Mouse (Mus musculus): ENCODE measurements around the gene Zdhhc1. TPM values are rescaled to one million over a fixed set of nuclear protein-coding genes. Genes with fewer than 3 reads are reported as not detected.
A peak's percentile ranks its signal among the peaks of the same experiment; 100 is the strongest.

Gene Zdhhc1
- polyA plus RNA-seq, 1 experiment from 2014 or later, result 33.1 TPM

DNA sequence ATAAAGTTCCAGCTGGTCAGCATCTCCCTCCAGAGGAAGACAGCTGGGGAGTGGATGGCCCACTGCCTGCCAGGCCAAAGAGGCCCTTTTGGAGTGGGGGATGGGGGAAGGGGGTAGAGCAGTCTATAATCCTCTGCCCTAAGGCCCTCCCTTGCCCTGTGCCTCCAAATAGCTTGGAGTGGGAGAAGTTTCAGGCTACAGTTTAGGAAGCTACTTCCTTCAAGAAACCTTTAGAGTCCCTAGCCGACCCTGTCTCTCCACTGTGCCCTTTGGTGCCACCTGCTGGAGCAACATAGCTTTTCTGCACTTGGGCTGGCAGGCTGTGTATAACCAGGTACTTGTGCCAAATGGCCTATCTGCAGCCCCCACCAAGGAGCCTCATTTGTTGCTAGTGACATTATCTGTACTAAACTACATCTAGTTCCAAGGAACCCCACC, 37.2 kb upstream of the Zdhhc1 start:
- Histone ChIP-seq H3K27ac (no peak overlapping the region), H3K27me3 (ENCODE audit: control insufficient read depth, insufficient read depth, low read length) (no peaks in the 10 kb centered on the region)

DNA sequence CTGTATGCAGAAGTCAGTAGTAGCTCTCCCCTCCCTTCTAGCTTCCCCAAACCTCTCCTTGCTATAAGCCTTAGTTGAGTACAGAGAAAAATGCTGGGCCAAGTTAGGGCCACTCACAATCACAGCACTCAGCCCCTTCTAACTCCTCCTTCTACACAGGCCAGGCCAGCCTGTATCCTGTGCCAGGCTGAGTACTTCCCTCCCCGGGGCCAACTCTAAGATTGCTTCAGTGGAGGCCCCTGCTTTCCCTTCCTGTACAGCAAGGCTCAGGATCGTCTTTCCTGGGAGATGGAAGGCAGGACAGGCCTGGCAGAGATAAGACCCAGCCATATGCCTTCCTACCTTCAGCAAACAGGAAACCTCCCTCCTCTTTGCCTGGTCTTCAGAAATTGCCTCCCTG, 36.7 kb upstream of the Zdhhc1 start:
- Histone ChIP-seq H3K4me1 (replicated peaks; ENCODE audit: control insufficient read depth, insufficient read depth, low read length) (no peaks in the 10 kb centered on the region), H3K27me3 (ENCODE audit: control insufficient read depth, insufficient read depth, low read length) (no peaks in the 10 kb centered on the region), H3K27ac (no peak overlapping the region), H3K4me3 (replicated peaks; ENCODE audit: low read length) (no peak overlapping the region), H3K9ac (no peak overlapping the region), H3K9me3 (ENCODE audit: control insufficient read depth, low read length) (no peaks in the 10 kb centered on the region), H3K36me3 (replicated peaks; ENCODE audit: control insufficient read depth, insufficient read depth) (peaks cover 62% of the 10 kb centered on the region), H3K4me2 (replicated peaks) (no peak overlapping the region)
- ATAC-seq (ENCODE audit: low FRiP score) (peak; percentile 47; the same call in 1 of the 2 replicates), DNase-seq (ENCODE audit: low spot score) (no peak)
- 63% methylated on average over 2 of the region's 2 CpGs for WGBS

More for the DNA sequence above, 37.2 kb upstream of the Zdhhc1 start:
- no peak overlapping the region for H3K4me3 ChIP-seq (replicated peaks; ENCODE audit: low read length)
- 0% methylated on average over 1 of the region's 1 CpGs for WGBS
- no peaks in the 10 kb centered on the region for H3K9me3 ChIP-seq (ENCODE audit: control insufficient read depth, low read length)
- DNase-seq (ENCODE audit: low spot score) (peak; percentile 79), ATAC-seq (ENCODE audit: low FRiP score) (peak; percentile 41; the same call in 1 of the 2 replicates)
- no peak overlapping the region for H3K9ac ChIP-seq
- no peaks in the 10 kb centered on the region for H3K4me1 ChIP-seq (replicated peaks; ENCODE audit: control insufficient read depth, insufficient read depth, low read length)
- H3K36me3 ChIP-seq (replicated peaks; ENCODE audit: control insufficient read depth, insufficient read depth), result peaks cover 62% of the 10 kb centered on the region
- H3K4me2 ChIP-seq (replicated peaks), result no peak overlapping the region

DNA sequence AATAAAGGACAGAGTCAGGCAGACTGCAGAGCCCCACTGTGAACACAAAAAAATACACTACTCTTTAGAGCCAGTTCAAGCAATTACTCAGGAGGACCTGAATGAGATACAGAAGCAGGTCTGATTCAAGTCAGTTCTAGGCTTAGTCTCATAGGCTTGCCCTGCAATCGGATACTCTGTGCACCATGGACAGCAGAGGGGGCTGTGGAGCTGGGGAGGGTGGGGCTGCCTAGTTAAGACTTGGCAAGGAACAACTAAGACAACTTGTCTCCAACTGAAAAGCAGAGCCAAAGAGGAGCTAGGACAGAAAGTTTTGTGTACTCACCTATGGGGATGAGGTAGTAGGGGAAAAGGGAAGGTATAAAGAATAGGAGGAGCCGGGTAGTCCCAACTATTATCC, 35.1 kb upstream of the Zdhhc1 start:
- Histone ChIP-seq H3K36me3 (replicated peaks; ENCODE audit: control insufficient read depth, insufficient read depth) (peaks cover 62% of the 10 kb centered on the region), H3K4me1 (replicated peaks; ENCODE audit: control insufficient read depth, insufficient read depth, low read length) (no peaks in the 10 kb centered on the region), H3K27me3 (ENCODE audit: control insufficient read depth, insufficient read depth, low read length) (no peaks in the 10 kb centered on the region), H3K4me2 (replicated peaks) (no peak overlapping the region), H3K9ac (no peak overlapping the region), H3K27ac (no peak overlapping the region), H3K4me3 (replicated peaks; ENCODE audit: low read length) (no peak overlapping the region), H3K9me3 (ENCODE audit: control insufficient read depth, low read length) (no peaks in the 10 kb centered on the region)
- WGBS, result 64% methylated on average over 2 of the region's 2 CpGs
- DNase-seq (ENCODE audit: low spot score) (no peak), ATAC-seq (ENCODE audit: low FRiP score) (no peak)

DNA sequence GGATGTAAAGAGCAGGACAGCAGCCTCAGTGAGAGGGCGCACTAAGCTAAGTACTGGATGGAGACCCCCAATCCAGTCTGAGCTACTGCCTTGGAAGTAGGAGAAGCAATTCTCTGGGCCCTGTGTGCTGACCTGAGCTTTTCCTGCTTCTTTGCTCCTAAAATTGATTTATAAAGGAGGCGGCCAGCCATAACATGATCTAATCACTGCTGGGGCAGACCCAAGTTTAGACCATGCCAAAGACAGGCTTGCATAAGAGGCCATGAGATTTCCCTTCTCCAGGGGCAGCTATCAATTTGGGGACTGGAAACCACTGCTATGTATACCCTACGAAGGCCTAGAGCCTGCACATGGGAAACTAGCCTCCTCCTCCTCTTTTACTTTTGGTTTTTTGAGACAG, 32.6 kb upstream of the Zdhhc1 start:
- 77% methylated on average over 3 of the region's 3 CpGs for WGBS
- peaks cover 58% of the 10 kb centered on the region for H3K36me3 ChIP-seq (replicated peaks; ENCODE audit: control insufficient read depth, insufficient read depth)
- H3K27ac ChIP-seq, result no peak overlapping the region

DNA sequence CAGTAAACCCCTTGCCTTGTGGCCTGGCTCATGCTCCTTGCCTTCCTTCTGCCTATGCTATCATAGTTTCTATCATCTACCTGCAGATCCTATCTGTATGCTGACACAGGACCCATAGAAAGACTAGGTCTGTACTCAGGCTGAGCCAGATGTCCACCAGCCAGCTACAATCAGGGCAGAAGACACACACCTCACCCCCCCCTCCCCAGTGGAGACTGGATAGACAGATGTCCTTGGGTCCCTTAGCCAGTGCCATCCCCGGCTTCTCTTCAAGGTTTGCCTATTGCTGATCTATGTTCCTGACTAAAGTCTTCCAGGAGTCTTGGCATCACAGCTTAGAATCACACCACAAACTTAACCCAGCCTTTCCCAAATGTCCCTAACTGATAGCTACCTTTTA, 31.5 kb upstream of the Zdhhc1 start:
- no peak overlapping the region for H3K27ac ChIP-seq
- no peaks in the 10 kb centered on the region for H3K27me3 ChIP-seq (ENCODE audit: control insufficient read depth, insufficient read depth, low read length)
- H3K9ac ChIP-seq, result no peak overlapping the region
- no peak overlapping the region for H3K4me3 ChIP-seq (replicated peaks; ENCODE audit: low read length)
- peaks cover 66% of the 10 kb centered on the region for H3K36me3 ChIP-seq (replicated peaks; ENCODE audit: control insufficient read depth, insufficient read depth)
- H3K4me1 ChIP-seq (replicated peaks; ENCODE audit: control insufficient read depth, insufficient read depth, low read length), result no peaks in the 10 kb centered on the region
- H3K4me2 ChIP-seq (replicated peaks), result no peak overlapping the region
- WGBS, result 95% methylated on average over 1 of the region's 1 CpGs
- no peak for DNase-seq (ENCODE audit: low spot score)
- H3K9me3 ChIP-seq (ENCODE audit: control insufficient read depth, low read length), result no peaks in the 10 kb centered on the region
- no peak for ATAC-seq (ENCODE audit: low FRiP score)

More for the DNA sequence above, 32.6 kb upstream of the Zdhhc1 start:
- Histone ChIP-seq H3K27me3 (ENCODE audit: control insufficient read depth, insufficient read depth, low read length) (no peaks in the 10 kb centered on the region), H3K4me3 (replicated peaks; ENCODE audit: low read length) (no peak overlapping the region), H3K4me2 (replicated peaks) (no peak overlapping the region), H3K9me3 (ENCODE audit: control insufficient read depth, low read length) (no peaks in the 10 kb centered on the region), H3K4me1 (replicated peaks; ENCODE audit: control insufficient read depth, insufficient read depth, low read length) (no peaks in the 10 kb centered on the region), H3K9ac (no peak overlapping the region)
- DNase-seq (ENCODE audit: low spot score), result no peak
- no peak for ATAC-seq (ENCODE audit: low FRiP score)

DNA sequence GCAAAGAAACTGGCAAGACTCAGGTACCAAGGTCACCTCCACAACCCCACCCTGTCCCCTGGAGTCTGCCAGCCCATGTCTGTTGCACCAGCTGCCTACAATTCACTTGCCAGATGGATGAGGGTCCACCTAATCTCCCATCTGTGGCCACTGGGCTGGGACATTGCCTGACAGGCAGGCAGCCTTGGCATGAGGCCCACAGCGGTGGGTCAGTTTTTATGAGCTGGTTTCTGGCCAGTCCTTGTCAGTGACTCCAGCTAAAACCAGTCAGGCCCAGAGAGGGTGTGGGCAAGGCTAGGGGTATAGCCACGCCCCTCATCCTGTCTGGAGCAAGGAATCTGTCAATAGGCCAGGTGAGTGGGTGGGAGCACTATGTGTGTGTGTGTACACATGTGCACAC, 30.4 kb upstream of the Zdhhc1 start:
- DNase-seq (ENCODE audit: low spot score), result no peak
- H3K4me1 ChIP-seq (replicated peaks; ENCODE audit: control insufficient read depth, insufficient read depth, low read length), result no peaks in the 10 kb centered on the region
- WGBS, result 83% methylated on average over 2 of the region's 2 CpGs
- H3K9ac ChIP-seq, result no peak overlapping the region
- H3K36me3 ChIP-seq (replicated peaks; ENCODE audit: control insufficient read depth, insufficient read depth), result peaks cover 73% of the 10 kb centered on the region
- no peak overlapping the region for H3K27ac ChIP-seq
- H3K9me3 ChIP-seq (ENCODE audit: control insufficient read depth, low read length), result no peaks in the 10 kb centered on the region
- H3K4me3 ChIP-seq (replicated peaks; ENCODE audit: low read length), result no peak overlapping the region
- ATAC-seq (ENCODE audit: low FRiP score), result no peak
- H3K27me3 ChIP-seq (ENCODE audit: control insufficient read depth, insufficient read depth, low read length), result no peaks in the 10 kb centered on the region
- no peak overlapping the region for H3K4me2 ChIP-seq (replicated peaks)

DNA sequence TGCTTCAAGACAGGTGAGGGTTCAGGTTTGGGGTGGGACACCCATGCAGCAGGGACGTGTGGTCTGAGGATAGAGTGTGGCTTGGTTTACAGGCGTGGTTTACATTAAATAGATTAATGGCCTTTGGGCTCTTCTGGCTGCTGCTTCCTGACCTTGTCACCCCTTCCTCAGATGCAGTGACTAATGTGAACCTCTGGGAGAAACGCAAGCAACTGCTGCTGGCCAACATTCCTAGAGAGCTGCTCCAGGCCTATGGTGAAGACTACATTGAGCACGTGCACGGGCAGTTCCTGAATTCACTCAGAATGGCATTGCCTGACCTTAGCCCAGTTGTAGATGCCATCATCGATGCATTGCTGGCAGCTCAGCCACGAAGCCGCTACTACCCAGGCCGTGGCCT, 26.2 kb upstream of the Zdhhc1 start:
- Histone ChIP-seq H3K27me3 (ENCODE audit: control insufficient read depth, insufficient read depth, low read length) (no peaks in the 10 kb centered on the region), H3K36me3 (replicated peaks; ENCODE audit: control insufficient read depth, insufficient read depth) (peaks cover 51% of the 10 kb centered on the region)

DNA sequence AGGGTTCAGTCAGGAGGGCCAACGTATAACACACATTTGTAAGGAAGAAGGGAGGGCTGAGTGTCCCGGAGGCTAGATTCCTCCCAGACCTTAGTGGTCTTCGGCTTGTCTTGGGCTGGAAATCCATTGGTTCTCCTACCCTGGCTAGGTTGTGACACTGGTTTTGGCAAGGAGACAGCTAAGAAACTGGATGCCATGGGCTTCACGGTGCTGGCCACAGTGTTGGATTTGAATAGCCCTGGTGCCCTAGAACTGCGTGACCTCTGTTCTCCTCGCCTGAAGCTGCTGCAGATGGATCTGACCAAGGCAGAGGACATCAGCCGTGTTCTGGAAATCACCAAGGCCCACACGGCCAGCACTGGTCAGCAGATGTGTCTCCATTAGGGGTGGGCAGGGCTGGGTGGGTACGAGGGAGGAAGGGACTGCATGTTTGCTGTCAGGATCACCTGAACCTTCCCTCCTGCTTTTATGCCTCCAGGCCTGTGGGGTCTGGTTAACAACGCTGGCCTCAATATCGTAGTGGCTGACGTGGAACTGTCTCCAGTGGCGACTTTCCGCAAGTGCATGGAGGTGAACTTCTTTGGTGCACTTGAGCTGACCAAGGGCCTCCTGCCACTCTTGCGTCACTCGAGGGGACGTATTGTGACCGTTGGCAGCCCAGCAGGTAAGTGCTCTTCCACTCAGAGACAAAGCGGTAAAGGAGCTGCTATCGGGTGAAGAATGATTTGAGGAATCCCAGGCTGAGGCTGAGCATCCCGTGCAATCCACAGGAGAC, 25.5 kb upstream of the Zdhhc1 start:
- 81% methylated on average over 21 of the region's 21 CpGs for WGBS
- Histone ChIP-seq H3K4me2 (replicated peaks) (no peak overlapping the region), H3K27ac (no peak overlapping the region), H3K4me1 (replicated peaks; ENCODE audit: control insufficient read depth, insufficient read depth, low read length) (peaks cover 31% of the 10 kb centered on the region), H3K4me3 (replicated peaks; ENCODE audit: low read length) (no peak overlapping the region), H3K27me3 (ENCODE audit: control insufficient read depth, insufficient read depth, low read length) (no peaks in the 10 kb centered on the region), H3K9ac (no peak overlapping the region), H3K9me3 (ENCODE audit: control insufficient read depth, low read length) (no peaks in the 10 kb centered on the region), H3K36me3 (replicated peaks; ENCODE audit: control insufficient read depth, insufficient read depth) (peaks cover 44% of the 10 kb centered on the region)
- ATAC-seq (ENCODE audit: low FRiP score) (no peak), DNase-seq (ENCODE audit: low spot score) (no peak)

More for the DNA sequence above, 26.2 kb upstream of the Zdhhc1 start:
- Histone ChIP-seq H3K4me2 (replicated peaks) (no peak overlapping the region), H3K9ac (no peak overlapping the region), H3K9me3 (ENCODE audit: control insufficient read depth, low read length) (no peaks in the 10 kb centered on the region), H3K27ac (no peak overlapping the region), H3K4me3 (replicated peaks; ENCODE audit: low read length) (no peak overlapping the region), H3K4me1 (replicated peaks; ENCODE audit: control insufficient read depth, insufficient read depth, low read length) (peaks cover 31% of the 10 kb centered on the region)
- no peak for DNase-seq (ENCODE audit: low spot score)
- ATAC-seq (ENCODE audit: low FRiP score), result no peak
- 77% methylated on average over 9 of the region's 9 CpGs for WGBS

DNA sequence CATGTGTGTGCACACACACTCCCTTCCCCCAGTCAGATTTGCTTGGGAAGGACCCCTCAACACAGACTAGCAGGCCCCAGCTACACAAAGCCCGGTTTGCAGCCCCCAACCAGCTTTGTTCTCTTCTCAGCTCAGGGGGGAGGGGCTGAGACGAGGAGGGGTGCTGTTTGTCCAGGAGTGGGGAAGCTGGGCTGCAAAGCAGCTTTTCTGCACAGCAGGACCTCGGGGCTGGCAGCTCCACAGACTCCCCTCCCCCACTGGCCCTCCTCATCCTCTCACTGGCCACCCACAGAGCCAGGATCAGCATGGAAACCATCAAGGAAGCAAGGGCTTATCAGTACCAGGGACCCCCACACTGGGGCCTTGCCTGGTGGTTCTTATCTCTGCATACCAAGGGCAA, 24.4 kb upstream of the Zdhhc1 start:
- ATAC-seq (ENCODE audit: low FRiP score) (no peak), DNase-seq (ENCODE audit: low spot score) (no peak)
- Histone ChIP-seq H3K36me3 (replicated peaks; ENCODE audit: control insufficient read depth, insufficient read depth) (peaks cover 35% of the 10 kb centered on the region), H3K4me2 (replicated peaks) (no peak overlapping the region), H3K4me3 (replicated peaks; ENCODE audit: low read length) (no peak overlapping the region), H3K4me1 (replicated peaks; ENCODE audit: control insufficient read depth, insufficient read depth, low read length) (peaks cover 34% of the 10 kb centered on the region), H3K9me3 (ENCODE audit: control insufficient read depth, low read length) (no peaks in the 10 kb centered on the region), H3K9ac (no peak overlapping the region), H3K27me3 (ENCODE audit: control insufficient read depth, insufficient read depth, low read length) (no peaks in the 10 kb centered on the region), H3K27ac (no peak overlapping the region)
- 0% methylated on average over 3 of the region's 3 CpGs for WGBS
